Mouse (Mus musculus): ENCODE measurements around the gene Spata20.

The Spata20 gene

GRCm38 (mm10) chr11:94449886-94450285, 36.1 kb downstream of the Spata20 start:
- DNase-seq = no peak

GRCm38 (mm10) chr11:94449239-94449638, 36.7 kb downstream of the Spata20 start:
- DNase-seq = no peak

- no peak for DNase-seq
Observed at GRCm38 (mm10) chr11:94447017-94447416, 39.0 kb downstream of the Spata20 start.

- no peak for DNase-seq
Observed at GRCm38 (mm10) chr11:94445300-94445699, 40.7 kb downstream of the Spata20 start.

GRCm38 (mm10) chr11:94444829-94445228, 41.1 kb downstream of the Spata20 start:
- no peak for DNase-seq

GRCm38 (mm10) chr11:94441752-94442151, 44.2 kb downstream of the Spata20 start:
- DNase-seq = no peak

- no peak for DNase-seq
Observed at GRCm38 (mm10) chr11:94441122-94441521, 44.9 kb downstream of the Spata20 start.

- no peak for DNase-seq
Observed at GRCm38 (mm10) chr11:94440421-94440820, 45.6 kb downstream of the Spata20 start.

- DNase-seq = no peak
Observed at GRCm38 (mm10) chr11:94429011-94429651, 56.8 kb downstream of the Spata20 start.
